Mouse (Mus musculus) erythroblast, embryonic 14.5 days (primary cell): ENCODE data around the gene Flot1.

ENCODE experiments used
- GATA1 ChIP-seq: IDR thresholded peaks from 2 replicates; pipeline ENCODE4 v1.6.1; 2012; ENCODE audit warnings: low read length, inconsistent platforms, mixed read lengths
- TAL1 ChIP-seq: IDR thresholded peaks from 3 replicates; pipeline ENCODE4 v1.6.1; 2012; ENCODE audit warnings: low read length, inconsistent platforms, mixed read lengths

DNA sequence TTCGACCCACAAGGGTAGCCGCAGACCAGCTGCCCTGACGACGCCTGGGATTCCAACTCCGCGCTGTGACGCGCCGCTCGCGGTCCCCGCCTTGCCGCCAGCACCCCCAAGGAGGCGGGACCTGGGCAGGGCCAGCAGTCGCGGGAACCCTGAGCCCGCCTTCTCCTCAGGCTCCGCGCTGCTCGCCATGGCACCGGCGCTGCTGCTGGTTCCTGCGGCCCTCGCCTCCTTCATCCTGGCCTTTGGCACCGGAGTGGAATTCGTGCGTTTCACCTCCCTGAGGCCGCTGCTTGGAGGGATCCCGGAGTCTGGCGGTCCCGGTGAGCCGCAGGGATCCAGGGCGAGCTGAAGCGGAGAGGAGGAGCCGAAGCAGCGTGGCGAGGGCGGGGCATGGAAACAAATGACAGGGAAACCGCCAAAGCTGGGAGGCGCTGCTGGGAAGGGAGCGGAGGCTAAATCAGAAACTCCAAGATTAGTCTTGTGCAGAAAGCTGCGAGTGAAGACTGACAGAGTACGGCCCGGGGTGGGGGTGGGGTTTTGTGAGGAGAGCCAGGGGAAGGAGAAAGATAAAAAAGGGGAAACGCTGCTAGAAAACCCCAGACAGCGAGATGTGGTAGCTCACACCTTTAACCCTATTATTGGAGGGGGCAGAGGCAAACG, 38.3 kb downstream of the Flot1 start, which contains the start of gene Nrm:
- TF ChIP-seq GATA1 (no peak), TAL1 (no peak)
